Mouse (Mus musculus): Measurements from ENCODE around the gene Mlip.
"Not testable (repeated sequence)": the region's sequence is repeated elsewhere in the genome, so short reads cannot be mapped to it uniquely, and the experiment has no call there.

The Mlip gene

GRCm38 (mm10) chr9:77172044-77172443 lies 180.7 kb downstream of the Mlip start:
- DNase-seq, result no peak

GRCm38 (mm10) chr9:77165877-77166276 lies 186.9 kb downstream of the Mlip start:
- DNase-seq, result no peak

- DNase-seq, result no peak
These were observed 191.0 kb downstream of the Mlip start for GRCm38 (mm10) chr9:77161764-77162163.

- no peak for DNase-seq
These were observed 192.4 kb downstream of the Mlip start for GRCm38 (mm10) chr9:77160277-77160926.

GRCm38 (mm10) chr9:77148518-77149257 lies 204.1 kb downstream of the Mlip start:
- DNase-seq, result no peak

GRCm38 (mm10) chr9:77119735-77120134 lies 233.0 kb downstream of the Mlip start:
- DNase-seq, result no peak

GRCm38 (mm10) chr9:77096886-77097285 lies 255.9 kb downstream of the Mlip start:
- DNase-seq, result no peak

GRCm38 (mm10) chr9:77083221-77083620 lies 269.5 kb downstream of the Mlip start:
- not testable (repeated sequence) for DNase-seq

GRCm38 (mm10) chr9:77071676-77072075 lies 281.1 kb downstream of the Mlip start:
- no peak for DNase-seq

- no peak for DNase-seq
These were observed 296.2 kb downstream of the Mlip start for GRCm38 (mm10) chr9:77056611-77057010.

GRCm38 (mm10) chr9:77054426-77055193 lies 298.2 kb downstream of the Mlip start:
- no peak for DNase-seq

All from right cerebral cortex, postnatal 14 days (tissue).